Mouse (Mus musculus) embryonic fibroblast, embryonic 13.5 days (primary cell): ENCODE data around the gene Mtfmt. TPM values are rescaled to one million over a fixed set of nuclear protein-coding genes. Genes with fewer than 3 reads are reported as not detected.

Experiments
- H3K27ac ChIP-seq: 2 replicates; pipeline ENCODE4 v1.5.1; 2012; ENCODE audit warnings: low read length, control low read depth, inconsistent platforms; ENCODE audit not compliant: insufficient read depth
- H3K4me1 ChIP-seq: 2 replicates; pipeline ENCODE4 v1.6.1; 2011; ENCODE audit warnings: low read length; ENCODE audit not compliant: control insufficient read depth, insufficient read depth
- H3K4me3 ChIP-seq: 2 replicates; pipeline ENCODE4 v1.5.1; 2011; ENCODE audit warnings: mild to moderate bottlenecking, control low read depth, low read length; ENCODE audit not compliant: insufficient read depth
- CTCF ChIP-seq: IDR thresholded peaks from 2 replicates; pipeline ENCODE4 v1.5.1; 2011; ENCODE audit warnings: mild to moderate bottlenecking, control low read depth, low read length, moderate library complexity, borderline replicate concordance; ENCODE audit not compliant: insufficient read depth
- POLR2A ChIP-seq: IDR thresholded peaks from 2 replicates; pipeline ENCODE4 v1.6.1; 2011; ENCODE audit warnings: low read depth, mild to moderate bottlenecking, control low read depth, low read length, moderate library complexity
- polyA plus RNA-seq: library from polyadenylated mRNA; stranded (reverse); fragments of >200 nt; gene quantifications from 2 replicates; pipeline ENCODE4 v1.2.4, GENCODE M21; 2011; ENCODE audit warnings: low read depth; ENCODE audit not compliant: missing spikeins, insufficient read length

The Mtfmt gene
- polyA plus RNA-seq, 1 experiment: 17.0 TPM

DNA sequence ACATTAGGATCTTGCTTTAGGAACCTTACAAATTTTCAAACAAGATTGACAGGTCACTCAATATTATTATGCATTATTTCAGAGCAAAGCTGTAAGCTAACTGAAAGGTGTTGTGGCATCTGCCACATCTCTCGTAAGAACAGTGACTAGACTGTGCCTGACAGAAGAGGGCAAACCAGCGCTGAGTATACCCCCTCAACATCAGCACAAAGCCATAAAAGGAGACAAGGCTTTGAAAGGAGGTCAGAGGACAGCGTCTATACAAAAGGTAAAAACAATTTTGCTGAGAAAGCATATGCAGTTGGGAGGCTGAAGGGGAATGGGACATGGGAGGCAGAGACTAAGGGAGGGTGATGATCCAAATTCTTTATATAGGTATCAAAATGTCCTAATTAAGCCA is 24.6 kb downstream of the Mtfmt start:
- no peak overlapping the region for H3K27ac ChIP-seq
- TF ChIP-seq POLR2A: no peak
- TF ChIP-seq CTCF: no peak
- H3K4me3 ChIP-seq: no peak overlapping the region
- H3K4me1 ChIP-seq: 0 out of 2 replicates have a peak, but pooled peaks cover 3% of the 10 kb centered on the region

DNA sequence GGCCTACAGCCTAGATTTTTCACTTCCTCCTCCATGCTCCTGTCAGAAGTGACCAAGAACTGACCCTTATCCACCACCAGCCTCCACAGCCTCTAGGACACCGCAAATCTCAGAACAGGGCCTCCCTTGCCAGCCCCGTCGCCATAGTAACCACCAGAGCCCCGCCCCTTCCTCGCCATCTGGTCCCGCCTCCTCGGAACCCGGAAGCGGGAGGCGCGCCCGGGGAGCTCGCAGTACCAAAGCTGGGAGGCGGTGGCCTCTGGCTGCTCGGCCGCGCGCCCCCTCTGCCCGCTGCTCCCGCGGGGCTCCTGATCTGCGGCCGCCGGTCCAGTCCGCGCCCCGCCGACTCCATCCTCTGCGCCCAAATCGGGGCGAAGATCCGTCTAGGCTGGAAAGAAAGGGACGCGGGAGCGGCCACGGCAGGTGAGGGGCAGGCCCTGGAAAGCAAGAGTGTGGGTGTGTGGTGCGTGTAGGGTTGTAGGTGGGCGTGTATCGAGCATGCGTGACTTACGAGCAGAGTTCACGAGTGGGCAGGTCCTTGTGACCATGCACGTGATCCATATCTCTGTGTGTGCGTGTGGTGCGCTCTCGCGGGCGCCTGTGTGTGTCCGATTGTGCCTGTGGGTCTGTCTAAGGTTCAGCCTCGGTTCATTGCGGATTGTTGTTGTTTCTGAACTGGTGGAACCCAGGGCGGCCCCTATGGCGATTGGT is 25.3 kb downstream of the Mtfmt start, which contains the start of gene Spg21:
TSS of gene Spg21 (plus strand) at position 216 of the 711 bp plus-strand sequence.
- H3K4me1 ChIP-seq: 0 out of 2 replicates have a peak, but pooled peaks cover 3% of the 10 kb centered on the region
- H3K27ac ChIP-seq: peak within 1 kb of the TSS; percentile 35
- TF ChIP-seq CTCF: no peak
- TF ChIP-seq POLR2A: peak; percentile 64
- H3K4me3 ChIP-seq: peak within 1 kb of the TSS; percentile 65

DNA sequence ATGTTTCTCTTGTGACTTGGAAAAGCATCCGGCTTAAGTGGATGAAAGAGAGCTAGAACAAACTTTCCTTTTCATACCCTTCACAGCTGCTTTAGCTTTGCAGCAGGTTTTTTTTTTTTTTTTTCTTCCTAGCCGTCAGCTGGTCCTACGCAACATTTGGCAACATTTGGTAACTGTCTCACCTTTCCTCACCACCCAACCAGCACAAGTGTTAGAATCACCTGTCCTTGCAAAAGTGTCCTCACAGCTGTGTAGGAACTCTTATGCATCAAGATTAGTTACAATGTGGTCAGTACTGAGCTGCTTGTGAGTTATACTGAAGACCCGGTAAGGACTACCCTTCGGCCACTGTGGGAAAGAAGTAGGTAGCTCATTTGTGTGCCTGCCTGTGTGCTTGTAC is 27.0 kb downstream of the Mtfmt start:
- no peak for TF ChIP-seq POLR2A
- TF ChIP-seq CTCF: no peak
- H3K27ac ChIP-seq: no peak overlapping the region
- H3K4me1 ChIP-seq: 0 out of 2 replicates have a peak, but pooled peaks cover 3% of the 10 kb centered on the region
- H3K4me3 ChIP-seq: no peak overlapping the region

DNA sequence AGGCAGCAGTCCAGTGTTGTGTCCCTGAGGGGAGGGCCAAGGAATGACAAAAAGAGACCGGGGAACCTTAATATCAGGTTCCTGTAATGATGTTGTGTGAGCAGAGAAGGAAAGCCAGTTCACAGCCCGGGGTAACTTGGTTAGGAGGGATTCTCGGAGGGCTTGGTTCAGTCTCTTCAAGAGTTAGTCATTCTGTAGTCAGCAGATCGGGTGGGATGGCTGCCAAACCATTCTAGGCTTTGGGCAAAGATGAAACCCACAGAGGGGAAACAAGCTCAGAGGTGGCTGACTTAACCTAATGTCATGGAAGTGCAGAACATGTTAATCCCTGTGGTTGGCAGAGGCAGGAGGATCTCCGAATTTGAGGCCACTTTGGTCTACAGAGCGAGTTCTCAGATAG is 28.6 kb downstream of the Mtfmt start:
- TF ChIP-seq CTCF (no peak), POLR2A (no peak)

DNA sequence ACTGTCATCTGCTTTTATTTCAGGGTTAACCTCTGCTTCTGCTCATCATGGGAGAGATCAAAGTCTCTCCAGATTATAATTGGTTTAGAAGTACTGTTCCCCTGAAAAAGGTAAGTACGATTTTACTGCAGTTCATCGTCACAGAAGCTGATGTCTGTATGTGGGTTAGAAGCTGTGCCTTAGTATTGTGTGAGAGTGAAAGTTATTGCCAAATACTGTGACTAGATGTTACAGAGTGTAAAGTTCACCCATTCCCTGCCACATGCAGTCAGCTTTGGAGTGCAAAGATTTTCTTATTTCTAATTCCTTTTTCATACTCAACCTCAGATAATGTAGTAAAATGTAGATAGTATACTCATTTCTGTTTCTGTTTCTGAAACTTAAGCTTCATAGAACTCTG is 29.7 kb downstream of the Mtfmt start:
- Histone ChIP-seq H3K4me3 (no peak overlapping the region), H3K4me1 (0 out of 2 replicates have a peak, but pooled peaks cover 3% of the 10 kb centered on the region), H3K27ac (no peak overlapping the region)
- no peak for TF ChIP-seq CTCF
- no peak for TF ChIP-seq POLR2A

More for the DNA sequence above, 28.6 kb downstream of the Mtfmt start:
- H3K4me3 ChIP-seq: no peak overlapping the region
- no peak overlapping the region for H3K27ac ChIP-seq
- 0 out of 2 replicates have a peak, but pooled peaks cover 3% of the 10 kb centered on the region for H3K4me1 ChIP-seq

DNA sequence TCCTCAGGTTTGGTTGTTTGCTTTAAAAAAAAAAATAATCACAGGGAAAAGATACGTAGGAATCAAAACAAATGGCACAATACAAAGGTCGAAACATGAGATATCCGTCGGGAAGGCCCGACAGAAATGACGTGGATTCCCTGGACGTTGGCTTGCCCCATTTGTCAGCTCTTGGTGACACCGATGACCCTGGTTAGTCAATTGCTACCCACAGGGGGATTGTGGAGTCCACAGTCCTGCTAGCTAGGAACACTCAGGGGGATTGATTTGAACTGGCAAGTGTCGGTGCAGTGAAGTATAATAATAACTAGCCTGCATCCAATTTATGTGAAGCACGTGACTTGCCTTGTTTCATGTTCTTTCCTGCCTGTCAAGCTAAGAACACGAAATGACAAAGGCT is 32.1 kb downstream of the Mtfmt start:
- Histone ChIP-seq H3K4me3 (no peak overlapping the region), H3K27ac (no peak overlapping the region), H3K4me1 (0 out of 2 replicates have a peak, but pooled peaks cover under 1% of the 10 kb centered on the region)
- TF ChIP-seq CTCF (no peak), POLR2A (no peak)

DNA sequence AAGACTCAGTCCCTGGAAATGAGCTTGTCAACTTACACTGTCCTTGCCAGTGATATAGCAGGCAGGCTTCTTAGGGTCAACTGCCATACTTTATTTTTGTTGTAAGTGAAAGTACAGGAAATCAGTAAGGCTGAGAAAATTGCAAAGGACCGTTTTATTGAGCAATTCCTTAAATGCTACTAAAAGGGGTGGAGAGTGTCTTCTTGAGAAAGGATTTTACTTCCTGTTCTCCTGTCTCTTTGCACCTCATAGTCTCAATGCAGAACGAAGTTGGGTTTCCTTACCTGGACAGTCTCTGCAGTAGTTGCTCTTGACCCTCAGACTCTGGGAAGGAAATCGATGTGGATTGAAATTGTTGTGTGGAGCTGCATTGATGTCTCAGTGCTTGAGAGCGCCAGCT is 37.2 kb downstream of the Mtfmt start:
- Histone ChIP-seq H3K4me1 (no peaks in the 10 kb centered on the region), H3K27ac (no peak overlapping the region), H3K4me3 (no peak overlapping the region)
- no peak for TF ChIP-seq CTCF
- no peak for TF ChIP-seq POLR2A

DNA sequence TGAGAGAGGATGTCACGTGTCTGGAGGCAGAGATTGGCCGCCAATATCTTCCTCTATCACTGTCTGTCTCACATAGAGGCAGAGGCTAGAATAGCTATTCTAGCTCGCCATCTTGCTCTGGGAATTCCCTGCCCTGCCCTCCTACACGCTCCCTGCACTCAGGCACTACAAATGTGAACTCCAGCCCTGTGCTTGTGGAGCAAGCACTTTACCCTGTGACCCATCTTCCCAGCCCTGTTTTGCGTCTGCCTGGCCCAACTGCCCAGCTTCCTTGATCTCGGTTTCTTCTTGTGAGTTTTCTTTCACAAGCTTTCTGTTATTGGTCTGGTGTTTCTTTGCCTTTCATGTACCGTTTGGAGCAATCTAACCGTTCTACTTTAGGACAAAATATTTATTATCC is 43.6 kb downstream of the Mtfmt start:
- TF ChIP-seq CTCF: no peak
- no peak for TF ChIP-seq POLR2A
- no peaks in the 10 kb centered on the region for H3K4me1 ChIP-seq
- no peak overlapping the region for H3K27ac ChIP-seq
- no peak overlapping the region for H3K4me3 ChIP-seq

DNA sequence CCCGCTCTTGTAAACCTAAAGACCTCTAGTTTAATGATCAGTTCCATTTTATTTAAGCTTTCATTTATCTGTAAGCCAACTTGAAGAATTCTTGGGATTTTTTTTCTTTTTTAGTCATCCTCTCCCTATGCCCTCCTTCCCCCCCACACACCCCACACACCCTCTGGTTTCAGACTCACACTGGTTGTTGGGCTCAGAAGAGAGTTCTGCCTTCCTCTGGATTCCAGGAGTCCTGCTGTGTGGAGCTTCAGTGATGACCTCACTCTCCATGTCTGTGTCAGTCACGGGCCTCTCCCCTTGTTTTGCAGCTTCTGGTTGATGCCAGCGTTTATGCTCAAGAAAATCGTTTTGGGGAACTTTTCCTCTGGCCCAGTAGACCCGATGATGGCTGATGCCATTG is 44.5 kb downstream of the Mtfmt start:
- no peak for TF ChIP-seq POLR2A
- TF ChIP-seq CTCF: no peak
- Histone ChIP-seq H3K4me1 (no peaks in the 10 kb centered on the region), H3K27ac (no peak overlapping the region), H3K4me3 (no peak overlapping the region)

DNA sequence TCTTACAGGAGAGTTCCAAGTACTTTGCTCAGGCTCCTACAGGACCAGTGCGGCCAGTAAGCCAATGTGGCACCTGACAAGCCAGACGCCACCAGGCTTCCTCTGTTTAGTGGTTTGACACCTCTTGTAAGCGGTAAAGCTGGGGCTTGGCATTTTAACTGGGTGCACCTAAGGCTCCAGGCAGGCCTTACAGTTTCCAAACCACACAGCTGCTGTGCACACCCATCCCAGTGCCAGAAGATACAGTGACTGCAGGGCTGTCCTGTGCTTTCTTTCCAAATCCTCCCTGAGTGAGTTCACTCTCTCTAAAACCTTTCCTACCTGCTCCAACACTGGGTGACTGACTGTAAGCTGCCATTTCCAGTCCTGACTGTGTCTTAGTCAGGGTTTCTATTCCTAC is 55.9 kb downstream of the Mtfmt start:
- H3K4me1 ChIP-seq: no peaks in the 10 kb centered on the region
- H3K27ac ChIP-seq: no peak overlapping the region
- no peak overlapping the region for H3K4me3 ChIP-seq
- no peak for TF ChIP-seq POLR2A
- TF ChIP-seq CTCF: no peak
